Mouse (Mus musculus) ES-E14 (cell line): ENCODE measurements at regions not wholly inside any gene's neighbourhood (a gene's known extent, or its start where the extent isn't known, plus 50 kb on each side); places are given as distances from the start of the nearest gene placed in this dataset.

Experiments
- CHD2 ChIP-seq: IDR thresholded peaks from 2 replicates; pipeline ENCODE4 v1.6.1; 2014; ENCODE audit warnings: mild to moderate bottlenecking, low read depth, low read length, inconsistent platforms
- MAFK ChIP-seq: IDR thresholded peaks from 2 replicates; pipeline ENCODE4 v1.6.1; 2014; ENCODE audit warnings: mild to moderate bottlenecking, low read depth, low read length, inconsistent platforms; ENCODE audit not compliant: insufficient read depth
- ZC3H11A ChIP-seq: IDR thresholded peaks from 2 replicates; pipeline ENCODE4 v1.6.1; 2012; ENCODE audit warnings: low read depth, mild to moderate bottlenecking, inconsistent platforms, low read length, borderline replicate concordance

- TF ChIP-seq ZC3H11A (no peak), MAFK (no peak), CHD2 (no peak)
These were observed 674.0 kb downstream of the Ryr2 start for GRCm38 (mm10) chr13:11432465-11433339.
